Mouse (Mus musculus) urinary bladder, postnatal 25 days (tissue): Measurements from ENCODE around the gene Hoxc10.

Experiments
- DNase-seq: peaks from one replicate; pipeline ENCODE4 v3.0.0; 2022; ENCODE audit warnings: low spot score

Hoxc10 gene

DNA sequence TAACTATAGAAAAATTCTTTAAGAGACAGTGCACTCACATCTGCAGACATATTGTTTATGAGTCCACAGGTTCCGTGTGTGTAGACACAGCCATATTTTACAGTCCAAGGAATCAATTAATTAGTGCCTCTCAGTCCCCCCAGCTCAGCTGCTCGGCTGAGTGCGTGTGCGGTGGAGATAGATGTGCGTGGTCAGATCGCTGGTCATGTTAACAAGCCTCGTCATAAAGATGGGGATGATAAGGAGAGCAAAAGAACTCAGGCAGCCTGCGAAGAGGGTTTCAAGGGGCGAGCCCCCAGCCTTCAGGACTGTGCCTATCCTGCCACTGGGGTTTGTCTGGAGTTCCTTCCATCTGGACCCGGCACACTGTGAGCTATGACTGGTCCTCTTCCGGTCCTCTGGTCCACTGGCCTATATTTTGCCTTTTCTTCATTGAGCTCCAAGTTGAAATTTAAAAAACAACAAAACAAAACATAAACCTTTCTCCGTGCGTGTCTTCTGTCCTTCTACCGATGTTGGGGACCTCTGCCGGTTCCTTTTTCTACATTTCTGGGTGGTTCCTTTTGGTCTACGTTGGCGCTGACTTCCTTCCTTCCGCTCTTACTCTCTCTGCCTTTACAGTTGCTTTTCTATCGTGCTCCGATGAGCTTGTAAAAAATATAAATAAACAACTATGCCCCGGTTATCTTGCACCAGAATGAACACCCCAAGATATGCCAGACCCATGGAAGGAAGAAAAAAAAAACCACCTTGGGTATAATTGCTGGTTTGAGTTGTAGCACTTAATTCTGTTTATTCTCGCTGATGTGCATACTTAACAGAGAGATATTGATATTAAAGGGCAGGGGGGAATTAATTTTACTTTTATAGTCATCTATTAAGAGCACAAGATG is 21.2 kb upstream of the Hoxc10 start:
- DNase-seq, result no peak

DNA sequence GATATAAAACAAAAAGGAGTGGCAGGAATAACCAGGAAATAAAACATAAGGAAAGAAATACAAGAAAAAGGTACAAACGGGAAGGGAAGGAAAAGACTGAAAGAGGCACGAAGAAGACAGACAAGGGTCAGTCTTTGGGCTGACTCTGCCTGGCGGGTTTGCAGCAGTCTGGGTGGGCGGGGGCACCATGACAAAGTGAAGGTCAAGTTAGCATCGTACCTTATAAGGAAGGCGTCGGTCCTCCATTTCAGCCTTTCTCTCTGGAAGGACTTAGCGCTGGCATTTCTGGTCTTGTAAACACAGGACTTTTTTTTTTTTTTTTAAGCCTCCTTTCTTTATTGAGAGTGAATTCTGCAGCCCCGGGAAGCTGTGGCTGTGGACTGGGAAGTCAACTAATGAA is 19.3 kb upstream of the Hoxc10 start:
- no peak for DNase-seq

DNA sequence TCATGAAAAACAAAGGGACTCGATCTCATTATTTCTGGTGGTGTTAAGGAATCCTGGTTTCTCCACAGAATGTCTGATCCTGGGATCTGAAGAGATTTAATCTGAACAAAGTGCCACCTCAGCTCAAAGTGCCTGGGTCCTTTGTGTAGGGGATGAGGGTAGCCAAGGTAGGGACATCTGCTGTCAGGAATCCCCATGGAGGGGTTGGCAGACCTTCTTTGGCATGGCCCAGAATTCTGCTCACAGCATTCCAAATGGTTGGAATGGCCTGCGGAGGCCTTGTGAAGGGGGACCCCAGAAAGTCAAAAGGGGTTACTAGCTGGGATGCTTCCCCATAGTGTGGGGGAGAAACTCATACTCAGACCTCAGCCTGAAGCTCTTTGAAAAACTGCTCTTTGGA is 17.8 kb upstream of the Hoxc10 start:
- no peak for DNase-seq

DNA sequence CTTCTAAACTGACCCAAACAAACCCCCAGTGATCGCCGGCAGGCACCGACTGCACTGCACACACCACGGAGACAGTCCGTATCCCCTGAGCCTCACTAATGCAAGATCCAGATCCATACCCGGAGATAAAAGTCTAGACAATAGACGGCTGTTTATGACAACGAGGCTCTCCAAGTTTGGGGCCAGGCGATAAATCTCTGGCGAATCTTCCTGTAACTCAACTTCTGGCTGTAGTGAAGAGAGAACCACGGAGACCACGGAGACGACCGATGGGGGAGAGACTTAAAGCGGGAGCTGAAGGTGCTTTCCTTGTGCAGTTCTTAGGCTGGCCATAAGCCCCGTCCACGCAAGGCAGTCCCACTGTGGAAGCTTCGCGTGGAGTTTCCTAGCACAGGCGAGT is 16.9 kb upstream of the Hoxc10 start:
- no peak for DNase-seq

DNA sequence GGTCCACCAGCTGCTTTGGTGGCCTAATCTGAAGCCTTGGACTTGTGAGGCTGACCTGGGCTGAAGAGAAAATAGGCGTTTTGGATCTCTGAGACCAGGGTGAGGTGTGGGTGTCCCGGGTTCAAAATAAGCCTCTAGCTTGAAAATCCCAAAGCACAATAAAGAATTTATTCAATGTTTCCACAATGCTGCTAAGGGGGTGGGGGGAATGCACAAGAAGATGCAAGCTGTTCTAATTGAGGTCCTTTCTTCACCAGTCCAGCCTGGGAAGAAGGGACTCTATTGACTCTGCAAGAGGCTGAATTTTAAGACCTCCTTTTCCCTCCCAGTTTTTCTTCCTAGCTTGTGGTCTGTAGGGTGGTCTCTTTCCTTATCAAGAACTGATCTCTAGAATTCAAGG is 15.7 kb upstream of the Hoxc10 start:
- DNase-seq, result no peak

DNA sequence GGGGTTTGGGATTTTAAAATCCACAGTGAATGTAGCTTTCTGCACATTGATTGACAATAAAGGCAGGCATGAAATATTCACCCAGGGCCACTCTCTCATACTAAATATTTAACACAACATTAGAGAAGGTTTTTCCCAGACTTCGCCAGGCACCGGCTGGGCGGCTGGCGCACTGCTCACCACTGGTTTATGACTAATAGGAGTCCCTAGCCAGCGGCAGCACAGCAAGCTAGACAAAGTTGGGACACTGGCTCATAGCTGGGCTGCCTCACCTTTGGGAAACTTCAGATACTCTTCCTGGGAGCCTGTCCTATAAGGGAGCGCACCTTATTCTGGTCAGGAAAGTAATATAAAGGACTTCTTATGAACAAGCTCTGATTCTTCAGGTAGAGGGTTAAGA is 13.0 kb upstream of the Hoxc10 start:
- DNase-seq, result no peak

DNA sequence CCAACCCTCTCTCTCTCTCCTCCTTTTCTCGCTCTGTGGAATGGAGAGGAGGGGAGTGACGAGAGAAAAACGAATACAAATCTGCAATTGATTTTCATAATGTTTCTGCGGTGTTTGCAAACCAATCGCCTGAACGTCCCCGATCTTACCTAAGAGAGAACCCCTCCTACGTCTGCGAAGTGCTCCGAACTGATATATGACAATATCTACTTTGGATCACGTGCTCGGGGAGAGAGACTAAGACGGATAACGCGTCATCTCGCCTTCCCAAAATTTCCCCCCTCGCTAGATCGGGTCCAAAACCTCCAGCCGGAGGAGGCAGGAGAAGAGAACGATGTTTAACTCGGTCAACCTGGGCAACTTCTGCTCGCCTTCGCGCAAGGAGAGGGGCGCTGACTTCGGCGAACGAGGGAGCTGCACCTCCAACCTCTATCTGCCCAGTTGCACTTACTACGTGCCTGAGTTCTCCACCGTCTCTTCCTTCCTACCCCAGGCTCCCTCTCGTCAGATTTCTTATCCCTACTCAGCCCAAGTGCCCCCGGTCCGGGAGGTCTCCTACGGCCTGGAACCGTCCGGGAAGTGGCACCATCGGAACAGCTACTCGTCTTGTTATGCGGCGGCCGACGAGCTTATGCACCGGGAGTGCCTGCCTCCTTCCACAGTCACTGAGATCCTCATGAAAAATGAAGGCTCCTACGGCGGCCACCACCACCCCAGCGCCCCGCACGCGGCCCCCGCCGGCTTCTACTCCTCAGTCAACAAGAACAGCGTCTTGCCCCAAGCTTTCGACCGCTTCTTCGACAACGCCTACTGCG is 12.2 kb upstream of the Hoxc10 start, which contains the start of gene Hoxc11:
Hoxc11 (plus strand) TSS at position 236 of the 815 bp plus-strand sequence.
- no peak for DNase-seq

DNA sequence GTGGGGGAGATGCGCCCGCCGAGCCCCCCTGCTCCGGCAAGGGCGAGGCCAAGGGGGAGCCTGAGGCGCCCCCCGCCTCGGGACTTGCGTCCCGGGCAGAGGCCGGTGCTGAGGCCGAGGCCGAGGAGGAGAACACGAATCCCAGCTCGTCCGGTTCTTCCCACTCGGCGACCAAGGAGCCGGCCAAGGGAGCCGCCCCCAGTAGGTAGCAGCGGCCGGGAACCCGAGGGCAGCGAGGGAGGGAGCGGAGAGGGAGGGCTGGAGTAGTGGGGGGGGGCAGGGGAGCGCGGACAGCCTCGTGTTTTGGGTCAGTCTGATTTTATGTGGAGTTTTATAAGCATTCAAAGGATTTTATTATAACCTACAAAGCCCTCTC is 11.6 kb upstream of the Hoxc10 start:
- no peak for DNase-seq

DNA sequence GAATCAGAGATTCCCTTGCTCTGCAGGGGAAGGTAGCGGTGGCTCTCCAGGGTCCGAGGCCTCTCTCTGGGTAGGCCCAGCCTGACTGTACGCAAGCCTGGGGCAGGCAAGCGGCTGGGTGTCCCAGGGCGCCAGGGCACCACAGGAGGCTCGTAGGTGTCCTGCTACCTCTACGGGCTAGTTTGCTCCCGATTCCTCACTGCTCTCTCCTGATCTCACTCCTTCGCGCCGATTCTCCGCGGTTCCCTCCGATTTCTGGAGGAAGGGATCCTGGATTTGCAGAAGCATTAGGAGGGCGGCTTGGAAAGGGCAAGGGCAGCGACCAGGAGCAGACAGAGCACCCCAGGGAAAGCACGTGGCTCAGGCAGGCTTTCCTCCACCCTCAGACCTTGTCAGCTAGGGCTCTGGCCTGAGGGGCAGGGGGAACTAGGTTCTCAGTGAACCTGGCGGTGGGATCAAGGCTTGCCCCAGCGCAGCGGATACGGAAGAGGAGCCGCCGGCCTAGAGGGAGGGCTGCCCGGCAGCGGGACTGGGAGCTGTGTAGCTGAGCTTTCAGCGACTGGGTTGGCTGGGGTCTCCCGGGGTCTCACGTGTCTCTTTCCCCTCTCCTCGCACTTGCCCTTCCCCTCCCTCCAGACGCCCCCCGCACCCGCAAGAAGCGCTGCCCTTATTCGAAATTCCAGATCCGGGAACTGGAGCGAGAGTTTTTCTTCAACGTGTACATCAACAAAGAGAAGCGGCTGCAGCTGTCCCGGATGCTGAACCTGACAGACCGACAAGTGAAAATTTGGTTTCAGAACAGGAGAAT is 10.6 kb upstream of the Hoxc10 start:
- DNase-seq, result no peak

DNA sequence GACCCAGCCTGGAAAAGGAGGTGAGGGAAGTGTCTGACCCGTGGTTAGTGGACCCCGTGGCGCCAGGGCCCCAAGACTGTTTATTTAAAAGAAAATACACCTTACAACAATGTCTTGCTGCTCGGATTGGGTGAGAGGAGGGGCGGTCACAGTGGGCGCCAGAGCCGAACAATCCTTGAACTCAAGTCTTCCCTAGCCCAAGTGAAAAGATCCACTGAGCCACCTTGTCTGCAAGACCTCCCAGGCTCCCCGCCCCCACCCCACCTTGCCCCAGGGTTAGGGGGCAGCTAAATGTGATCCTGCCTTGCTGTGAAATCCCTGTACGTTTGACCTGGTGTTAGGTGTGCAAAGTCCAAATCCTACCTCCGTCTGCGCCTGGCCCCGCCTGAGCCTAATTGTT is 9.7 kb upstream of the Hoxc10 start:
- DNase-seq, result no peak

DNA sequence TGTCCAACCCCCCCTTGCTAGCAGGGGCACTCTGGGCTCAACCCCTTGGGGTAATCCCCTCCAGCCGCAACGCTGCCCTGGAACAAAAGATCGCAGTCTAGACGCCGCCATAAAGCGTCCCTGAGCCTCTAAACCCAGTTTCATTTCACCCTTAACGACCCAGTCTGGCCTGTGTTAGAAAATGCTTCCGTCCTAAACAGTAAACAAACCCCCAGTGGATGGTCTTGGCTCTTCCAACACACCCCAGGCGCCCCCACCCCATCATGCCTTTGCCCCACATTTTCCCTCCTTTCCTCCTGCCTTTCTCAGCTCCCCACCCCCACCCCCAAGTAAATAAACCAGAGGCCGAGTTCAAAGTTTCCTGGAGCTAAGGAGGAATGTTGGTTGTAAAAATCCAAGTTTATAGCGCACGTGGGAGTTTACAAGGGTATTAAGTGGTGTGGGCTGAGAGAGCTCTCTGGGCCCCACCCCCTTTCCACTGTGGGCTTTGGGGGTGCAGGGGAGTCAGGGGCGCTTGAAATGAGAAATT is 6.9 kb upstream of the Hoxc10 start:
- DNase-seq, result no peak

DNA sequence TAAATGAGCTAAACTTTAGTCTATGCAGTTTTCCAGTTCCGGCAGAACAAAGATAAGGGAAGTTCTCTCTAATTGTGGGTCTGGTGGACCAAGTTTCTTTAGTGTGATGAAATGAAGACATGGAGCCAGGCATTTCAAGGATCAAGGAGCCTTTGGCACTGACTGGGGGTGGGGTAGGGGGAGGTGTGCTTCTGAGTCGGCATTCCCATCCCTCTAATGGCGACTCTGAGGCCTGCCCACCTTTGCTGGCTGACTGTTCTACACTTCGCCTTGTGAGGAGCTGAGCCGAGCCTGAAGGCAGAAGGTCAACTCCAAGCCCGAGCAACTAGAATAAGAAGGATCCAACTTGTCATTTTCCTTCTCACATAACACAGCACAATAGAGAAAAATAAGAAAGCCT is 4.9 kb upstream of the Hoxc10 start:
- no peak for DNase-seq

DNA sequence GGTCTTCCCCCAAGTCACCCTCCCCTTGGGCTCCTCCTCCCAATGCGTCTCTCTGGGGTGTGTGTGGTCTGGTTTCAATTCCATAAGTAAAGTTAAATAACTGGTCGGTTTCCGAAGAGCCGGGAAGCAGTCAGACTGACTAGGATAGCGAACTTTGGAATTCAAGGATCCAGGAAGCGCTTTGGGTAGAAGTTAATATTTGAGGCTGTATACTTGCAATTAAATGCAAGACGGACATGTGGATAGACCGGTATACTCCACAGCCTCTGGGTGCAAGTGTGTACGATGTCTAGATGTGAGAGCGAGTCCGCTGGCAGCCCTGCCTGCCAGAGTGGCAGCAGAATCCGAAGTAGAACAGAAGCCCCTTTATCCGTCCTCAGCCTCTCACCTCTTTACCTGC is 4.1 kb upstream of the Hoxc10 start:
- DNase-seq, result no peak

DNA sequence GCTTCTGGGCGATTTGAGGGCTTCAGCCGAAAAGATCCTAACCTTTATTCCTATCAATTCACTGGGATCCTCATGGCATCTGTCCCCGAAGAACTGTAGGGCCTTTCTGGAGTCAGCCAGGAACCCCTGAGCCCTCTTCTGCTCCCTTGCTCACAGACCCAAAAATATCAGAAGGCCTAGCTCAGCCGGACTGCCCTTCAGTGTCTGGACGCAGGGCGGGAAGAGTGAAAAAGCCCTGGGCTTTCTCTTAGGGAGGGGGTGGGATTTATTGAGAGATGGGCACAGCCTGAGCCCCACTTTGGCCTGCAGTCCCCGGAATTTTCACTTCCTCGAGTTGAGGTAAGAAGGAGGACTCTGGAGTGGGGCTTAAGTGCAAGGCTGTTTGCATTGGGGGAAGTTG is 3.3 kb upstream of the Hoxc10 start:
- DNase-seq, result no peak

DNA sequence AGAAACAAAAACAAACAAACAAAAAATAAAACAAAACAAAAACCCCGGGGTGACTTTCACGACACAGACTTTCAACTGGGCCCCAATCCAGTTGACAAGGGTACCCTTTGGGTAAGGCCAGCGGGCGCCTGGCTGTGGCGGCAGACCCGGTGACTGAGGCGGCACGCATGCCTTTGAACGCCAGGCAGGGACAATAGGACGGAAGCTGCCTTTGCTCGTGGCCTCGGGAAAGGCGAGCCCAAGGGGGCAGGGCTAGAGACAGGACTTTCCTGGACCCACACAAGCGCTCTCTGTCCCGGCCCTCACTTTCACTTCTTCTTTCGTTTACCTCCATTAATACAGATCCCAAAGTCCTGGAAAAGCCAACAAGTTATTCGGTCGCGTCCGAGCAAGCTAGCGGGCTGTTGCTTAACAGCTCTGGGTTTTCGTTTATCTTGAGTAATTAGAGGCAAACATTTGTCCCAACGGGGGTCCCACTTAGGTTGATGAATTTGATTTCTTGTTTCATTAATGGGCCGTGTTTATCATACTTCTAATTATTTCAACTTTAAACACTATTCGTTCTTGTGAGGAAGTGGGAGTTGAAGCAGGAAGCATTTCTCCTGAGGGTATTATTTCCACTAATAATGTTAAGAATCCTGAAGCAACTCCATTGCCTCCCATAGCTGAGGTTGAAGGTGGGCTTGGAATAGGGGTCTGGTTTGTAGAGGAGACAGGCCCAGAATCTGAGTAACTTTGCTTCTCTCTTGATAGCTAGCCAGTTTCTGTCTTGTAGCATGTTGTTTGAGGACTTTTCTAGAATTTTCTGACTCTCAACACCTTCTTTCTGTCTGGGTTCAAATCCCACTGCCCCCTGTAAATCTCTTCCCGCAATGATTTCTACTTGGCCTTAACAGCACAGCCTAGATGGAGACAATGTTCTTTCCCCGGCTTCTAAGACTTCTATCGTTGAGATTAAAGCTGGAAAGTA is 2.6 kb upstream of the Hoxc10 start:
- DNase-seq, result peak; percentile 27

DNA sequence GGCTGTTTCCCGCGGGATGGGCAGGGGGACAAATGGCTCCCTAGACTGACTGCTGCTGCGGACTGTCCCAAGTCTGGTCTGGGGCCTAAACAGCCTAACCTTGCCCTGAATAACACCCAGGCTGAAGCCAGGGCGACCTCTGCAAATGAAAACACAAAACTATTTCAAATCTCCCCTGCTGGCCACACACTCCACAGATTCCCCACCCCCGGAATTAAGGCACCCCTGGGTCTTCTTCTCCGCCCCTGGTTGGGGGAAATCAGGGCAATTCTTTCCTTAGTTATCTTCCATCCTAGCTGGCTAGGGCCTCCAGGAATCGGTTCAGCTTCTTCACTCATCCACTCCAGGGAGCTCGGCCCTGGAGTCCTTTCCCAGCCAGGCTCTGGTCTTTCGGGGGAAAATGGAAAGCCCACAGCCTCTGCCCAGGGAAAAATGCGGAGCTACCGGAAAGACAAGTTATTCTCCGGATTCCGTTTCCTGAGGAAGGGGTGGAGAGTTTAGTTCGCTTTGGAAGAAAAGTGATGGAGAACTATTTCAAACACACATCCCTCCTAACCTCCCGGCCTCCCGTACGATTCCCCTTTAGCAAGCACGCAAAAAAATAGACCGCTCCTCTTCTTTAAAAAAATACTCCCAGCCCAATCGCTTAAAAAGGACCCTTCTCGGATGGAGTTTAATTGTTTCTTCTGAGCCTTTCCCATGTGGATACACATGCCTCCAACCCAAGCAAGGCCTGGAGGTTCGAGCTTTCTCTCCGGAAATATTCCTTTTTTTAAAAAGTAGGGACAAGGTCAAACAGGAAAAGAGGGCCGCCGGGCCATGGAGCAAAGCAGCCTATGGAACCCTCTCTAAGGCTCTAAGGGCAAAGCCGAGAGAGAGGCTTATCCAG is 1.3 kb upstream of the Hoxc10 start:
- DNase-seq, result no peak

DNA sequence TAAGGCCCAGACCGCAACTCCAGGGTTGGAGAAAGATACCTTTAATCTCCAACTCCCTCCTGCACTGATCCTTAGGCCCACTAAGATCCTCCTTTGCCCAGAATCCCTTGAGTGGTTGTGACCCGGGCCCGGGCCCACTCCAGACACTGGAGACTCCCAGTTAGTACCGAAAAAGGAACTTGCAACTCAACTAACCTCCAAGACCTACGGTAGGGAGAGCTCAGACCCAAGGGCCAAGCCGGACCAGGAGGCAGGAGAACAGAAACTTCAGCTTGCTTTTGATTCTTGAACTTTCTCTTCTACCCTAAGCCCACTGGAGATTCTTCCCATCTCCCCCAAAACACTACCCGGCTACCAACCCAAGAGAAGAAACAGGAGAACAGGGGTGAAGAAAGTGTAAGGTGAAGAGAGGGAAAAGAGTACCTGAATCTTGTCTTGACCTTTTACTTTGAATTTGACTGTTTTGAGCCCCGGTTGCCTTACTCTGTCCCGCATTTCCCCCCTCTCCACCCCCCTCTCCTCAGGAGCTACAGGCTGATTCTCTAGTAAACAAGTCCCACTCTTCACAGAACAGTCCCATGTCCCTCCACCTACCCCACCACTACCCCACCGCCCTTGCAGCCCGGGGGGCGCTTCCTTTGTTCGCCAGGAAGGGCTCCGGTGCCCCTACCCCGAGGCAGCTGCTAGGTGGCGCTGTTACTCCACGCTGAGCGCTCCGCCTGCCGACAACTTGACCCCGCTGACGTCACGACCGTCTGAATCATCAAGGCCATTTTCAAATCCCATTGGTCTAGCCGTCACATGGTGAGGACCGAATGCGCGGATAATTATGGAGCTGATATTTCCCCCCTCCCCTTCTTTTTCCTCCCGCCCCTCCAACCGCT is 462 bp upstream of the Hoxc10 start:
- peak; percentile 86 for DNase-seq

DNA sequence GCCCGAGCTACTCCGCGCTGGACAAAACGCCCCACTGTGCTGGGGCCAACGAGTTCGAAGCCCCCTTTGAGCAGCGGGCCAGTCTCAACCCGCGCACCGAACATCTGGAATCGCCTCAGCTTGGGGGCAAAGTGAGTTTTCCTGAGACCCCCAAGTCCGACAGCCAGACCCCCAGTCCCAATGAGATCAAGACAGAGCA is 615 bp downstream of the Hoxc10 start, which contains the start of gene Hoxc5:
Hoxc5 (plus strand) TSS at position 132 of the 199 bp plus-strand sequence.
- DNase-seq, result no peak
